Mouse (Mus musculus) heart, adult 8-10 months (tissue): ENCODE data around the gene Erich6. TPM values are rescaled to one million over a fixed set of nuclear protein-coding genes. Genes with fewer than 3 reads are reported as not detected.
A peak's percentile ranks its signal among the peaks of the same experiment; 100 is the strongest.
"Not testable (repeated sequence)": the region's sequence is repeated elsewhere in the genome, so short reads cannot be mapped to it uniquely, and the experiment has no call there.

ENCODE experiments used
- DNase-seq: peaks from one replicate; pipeline ENCODE4 v3.0.0; 2022; ENCODE audit warnings: low spot score
- total RNA-seq, 4 experiments: library from RNA; stranded (reverse); gene quantifications; 2 replicates each; pipeline ENCODE4 v1.2.4; 2022

Erich6 gene
- total RNA-seq, 4 experiments from 2014 or later, result not detected

GRCm38 (mm10) chr3:58647179-58647578 is 10.2 kb upstream of the Erich6 start:
- DNase-seq, result no peak

- no peak for DNase-seq
These were observed 9.2 kb upstream of the Erich6 start for GRCm38 (mm10) chr3:58646180-58646579.

- DNase-seq, result no peak
These were observed 5.3 kb downstream of the Erich6 start for GRCm38 (mm10) chr3:58631693-58632092.

- no peak for DNase-seq
These were observed 12.0 kb downstream of the Erich6 start for GRCm38 (mm10) chr3:58624981-58625380.

DNA sequence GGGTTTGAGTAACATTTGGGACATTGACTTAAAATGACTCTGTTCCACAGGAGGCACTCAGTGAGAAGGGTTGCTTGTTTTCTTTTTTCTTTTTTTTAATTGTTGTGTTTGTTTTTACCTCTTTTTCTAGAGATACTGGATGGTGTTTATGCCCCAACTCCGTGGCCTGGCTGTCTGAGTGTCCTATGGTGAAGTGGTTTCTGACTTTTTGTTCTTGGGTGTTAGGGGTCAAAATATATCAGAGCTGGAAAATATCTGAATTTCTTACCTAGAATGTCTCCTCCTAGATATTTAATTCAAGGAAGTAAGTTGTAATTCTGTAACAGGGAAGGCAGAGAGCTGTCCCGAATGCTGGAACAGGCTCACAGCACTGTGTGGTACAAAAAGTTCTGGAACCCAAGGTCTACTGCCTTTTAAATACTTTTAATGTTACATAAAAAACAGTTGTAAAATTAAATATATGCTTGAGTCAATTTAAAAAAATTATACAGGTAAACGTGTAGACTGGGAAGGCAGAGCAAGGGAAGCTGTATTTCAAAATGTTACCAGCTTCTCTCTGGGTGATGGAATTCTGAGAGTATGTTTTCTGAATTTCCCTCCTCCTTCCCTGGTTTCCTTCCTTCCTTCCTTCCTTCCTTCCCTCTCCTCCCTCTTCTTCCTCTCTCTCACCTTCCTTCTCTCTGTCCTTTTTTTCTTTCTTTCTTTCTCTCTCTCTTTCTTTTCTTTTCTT is 14.2 kb downstream of the Erich6 start:
- DNase-seq, result no peak

GRCm38 (mm10) chr3:58621066-58621465 is 15.9 kb downstream of the Erich6 start:
- no peak for DNase-seq

DNA sequence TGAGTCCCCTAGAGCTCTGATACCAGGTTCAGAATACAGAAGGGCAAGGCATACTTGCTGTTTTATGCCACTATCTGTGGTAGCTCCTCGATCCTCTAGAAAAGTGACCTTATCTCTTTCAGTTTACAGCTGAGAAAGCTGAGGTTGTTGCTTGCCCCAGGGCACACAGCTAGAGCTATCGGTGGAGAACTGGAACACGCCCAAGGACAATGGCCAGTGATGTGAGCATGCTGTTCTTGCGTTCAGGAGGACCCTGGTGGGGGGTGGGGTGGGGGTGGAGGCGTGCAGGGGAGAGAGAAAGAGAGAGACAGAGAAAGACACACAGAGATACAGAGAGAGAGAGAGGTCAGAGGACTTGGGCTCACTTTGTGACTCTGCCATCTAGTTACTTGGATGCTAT is 27.0 kb downstream of the Erich6 start:
- no peak for DNase-seq

- no peak for DNase-seq
These were observed 28.5 kb downstream of the Erich6 start for GRCm38 (mm10) chr3:58608506-58608905.

DNA sequence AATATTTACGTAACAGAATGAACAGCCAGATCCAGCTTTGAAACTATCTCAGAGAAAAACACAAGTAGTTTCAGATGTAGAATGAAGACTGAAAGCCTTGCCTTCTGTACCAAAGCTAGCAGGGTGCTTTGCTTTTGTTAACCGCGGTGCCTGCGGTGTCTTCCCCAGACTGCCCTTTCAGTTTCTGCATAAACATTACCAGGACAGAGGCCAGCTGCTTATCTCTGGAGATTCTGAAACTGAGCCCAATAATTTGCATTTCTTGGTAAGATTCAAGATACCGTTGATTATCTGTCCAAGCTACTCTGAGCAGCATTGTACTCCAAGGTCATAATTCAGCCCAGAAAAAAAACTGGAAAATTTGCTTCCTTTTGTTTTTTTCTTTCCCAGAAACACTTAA is 43.4 kb downstream of the Erich6 start:
- DNase-seq, result no peak

DNA sequence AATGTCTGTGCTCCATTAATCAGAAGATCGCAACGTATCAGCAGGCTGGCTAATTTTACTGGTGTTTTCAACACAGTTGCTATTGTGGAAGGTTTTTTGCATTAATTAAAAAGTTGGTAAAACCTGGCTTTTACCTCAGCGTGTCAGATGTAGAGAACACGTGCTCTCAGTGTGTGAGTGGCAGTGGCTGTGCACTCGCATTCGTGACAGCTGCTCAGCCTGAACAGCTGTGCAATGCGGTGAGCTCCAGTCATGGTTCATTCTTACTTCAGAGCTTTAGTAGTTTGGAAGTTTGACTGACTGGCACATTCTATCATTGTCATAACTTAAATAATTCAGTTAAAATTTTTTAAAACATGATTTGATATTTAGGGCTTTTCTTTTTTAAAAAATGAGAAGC is 44.3 kb downstream of the Erich6 start:
- not testable (repeated sequence) for DNase-seq

DNA sequence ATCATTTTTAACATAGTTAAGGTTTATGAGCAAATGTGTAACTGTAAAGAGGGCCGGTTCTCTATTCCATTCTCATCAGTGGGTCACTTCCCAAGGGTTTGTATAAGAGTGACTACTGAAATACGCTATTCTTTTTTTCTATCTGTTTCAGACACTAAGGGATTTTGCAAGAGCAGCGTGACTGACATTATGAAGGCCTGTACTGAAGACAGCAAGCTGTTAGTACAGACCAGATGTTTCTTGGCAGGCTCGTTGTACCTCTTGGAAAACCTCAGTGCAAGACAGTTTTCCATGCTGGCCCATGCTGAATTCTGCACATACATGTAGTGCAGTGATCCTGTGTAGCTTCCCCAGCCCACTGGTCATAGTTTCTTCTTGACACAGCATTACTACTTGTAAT is 46.5 kb downstream of the Erich6 start:
- DNase-seq, result not testable (repeated sequence)

GRCm38 (mm10) chr3:58582788-58583426 is 54.1 kb downstream of the Erich6 start:
- DNase-seq, result no peak

GRCm38 (mm10) chr3:58582297-58582696 is 54.7 kb downstream of the Erich6 start:
- no peak for DNase-seq

DNA sequence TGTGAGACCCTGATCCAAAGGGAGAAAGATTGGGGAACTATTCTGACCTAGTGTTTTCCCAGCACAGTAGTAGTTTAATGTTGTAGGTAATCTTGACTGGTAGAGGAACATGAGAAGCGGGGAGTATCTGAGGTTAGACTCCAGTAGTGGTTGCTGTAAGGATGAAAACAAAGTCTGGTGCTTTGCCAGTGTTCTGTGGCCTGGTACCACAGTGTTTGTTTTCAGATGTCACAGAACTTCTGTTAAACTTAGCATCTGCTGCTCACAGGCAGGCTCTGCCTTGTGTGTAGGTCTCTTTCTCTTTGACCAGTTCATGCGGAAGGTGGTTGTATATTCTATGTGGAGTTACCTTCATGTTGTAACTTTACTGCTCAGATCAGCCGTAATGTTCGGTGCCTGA is 55.5 kb downstream of the Erich6 start:
- no peak for DNase-seq

GRCm38 (mm10) chr3:58577506-58578050 is 59.4 kb downstream of the Erich6 start:
- no peak for DNase-seq

DNA sequence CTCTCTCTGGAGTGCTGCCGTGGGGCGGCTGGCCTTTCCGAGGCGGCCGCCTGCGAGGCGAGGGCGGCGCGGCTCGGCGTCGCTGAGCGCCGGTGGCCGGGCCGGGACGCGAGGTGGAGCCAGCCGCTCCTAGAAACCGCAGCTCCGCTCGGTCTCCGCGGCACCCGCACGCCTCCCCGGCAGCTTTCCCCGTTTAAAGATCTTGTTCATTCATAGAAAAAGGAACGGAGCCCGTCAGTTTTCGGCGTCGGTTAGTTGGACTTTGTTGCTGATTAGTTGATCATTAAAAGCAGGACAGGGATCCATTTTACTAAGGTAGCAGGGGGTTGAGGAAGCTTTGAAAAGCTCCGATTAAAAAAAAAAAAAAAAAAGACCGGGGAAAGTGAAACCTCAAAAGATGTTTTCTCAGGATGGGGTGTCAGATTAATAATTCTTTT is 59.9 kb downstream of the Erich6 start:
- DNase-seq, result no peak

DNA sequence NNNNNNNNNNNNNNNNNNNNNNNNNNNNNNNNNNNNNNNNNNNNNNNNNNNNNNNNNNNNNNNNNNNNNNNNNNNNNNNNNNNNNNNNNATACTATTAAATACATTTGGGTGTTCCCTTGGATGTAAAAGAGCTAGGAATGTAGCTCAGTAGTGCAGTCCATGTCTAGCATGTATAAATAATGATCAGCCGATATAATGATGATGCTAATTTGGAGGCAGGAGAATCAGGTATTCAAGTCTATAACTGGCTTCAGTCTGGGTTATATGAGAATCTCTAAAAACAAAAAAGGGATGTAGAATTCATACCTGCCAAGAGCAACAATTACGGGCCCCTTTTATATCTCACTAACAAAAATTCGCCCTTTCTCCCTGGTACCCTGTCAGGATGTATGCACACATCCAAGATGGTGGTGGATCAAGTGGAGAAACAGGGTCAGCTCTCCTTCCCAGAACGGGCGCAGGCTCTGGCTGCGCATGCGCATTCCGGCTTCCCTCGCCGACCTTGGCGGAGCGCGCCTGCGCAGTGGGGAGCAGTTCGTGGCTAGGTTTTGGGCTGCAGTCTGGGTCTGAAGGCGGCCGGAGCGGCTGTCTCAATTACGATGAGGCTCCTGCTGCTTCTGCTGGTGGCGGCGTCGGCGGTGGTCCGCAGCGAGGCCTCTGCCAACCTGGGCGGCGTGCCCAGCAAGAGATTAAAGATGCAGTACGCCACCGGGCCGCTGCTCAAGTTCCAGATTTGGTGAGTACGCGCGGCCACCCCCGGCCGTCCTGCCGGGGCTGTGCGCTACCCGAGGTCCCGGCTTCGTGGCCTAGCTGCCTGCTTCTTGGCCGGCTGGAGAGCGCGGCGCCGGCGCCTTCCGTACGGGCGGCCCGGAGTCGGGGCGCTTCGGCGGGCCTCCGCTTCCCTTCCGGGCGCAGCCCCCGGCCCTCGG is 60.6 kb downstream of the Erich6 start, which contains the start of gene Selenot:
TSS of gene Selenot (plus strand) at position 500 of the 930 bp plus-strand sequence.
- DNase-seq, result peak; percentile 95

GRCm38 (mm10) chr3:58570821-58571220 is 66.2 kb downstream of the Erich6 start:
- no peak for DNase-seq
